Mouse (Mus musculus): ENCODE results near the gene Cactin.

DNA sequence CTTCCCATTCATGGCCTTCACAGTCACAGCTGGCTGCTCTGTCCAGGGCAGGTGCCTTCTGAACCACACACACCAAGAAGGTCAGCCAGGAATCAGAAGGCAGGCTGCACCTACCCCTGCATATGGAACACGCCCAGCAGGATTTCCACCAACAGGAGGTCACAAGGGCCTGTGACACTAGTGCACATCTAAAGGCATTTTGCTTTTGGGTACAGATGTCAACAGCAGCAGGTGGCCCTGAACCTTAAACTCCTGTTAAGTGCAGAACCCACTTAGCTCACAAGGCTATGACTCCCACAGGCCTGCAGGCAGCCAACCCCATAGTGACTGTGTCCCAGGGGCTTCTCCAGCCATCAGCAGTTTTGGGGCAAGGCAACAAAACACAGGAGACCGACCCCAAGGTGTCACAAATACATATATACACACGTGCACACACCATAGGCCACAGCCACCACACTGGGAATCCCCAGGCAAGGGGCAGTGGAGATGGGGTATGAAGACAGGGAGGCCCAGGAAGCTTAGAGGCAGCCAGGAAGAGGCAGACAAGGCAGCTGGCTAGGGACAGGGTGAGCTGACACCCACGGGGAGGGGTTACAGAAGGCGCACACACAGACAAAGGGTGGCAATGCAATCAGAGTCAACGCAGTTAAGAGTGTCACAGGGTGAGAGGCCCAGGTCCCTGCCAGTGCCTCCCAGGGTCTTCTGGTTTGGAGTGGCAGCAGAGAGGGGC lies 45.7 kb downstream of the Cactin start:
- TF ChIP-seq CTCF (conservative IDR thresholded peaks at IDR 0.05; ENCODE audit: low read length) (no peak), NANOG (IDR thresholded peaks at IDR 0.05; ENCODE audit: borderline replicate concordance, low read length) (no peak)

Measured in E14TG2a.4 (cell line).